Mouse (Mus musculus): ENCODE data around the gene Avil. TPM values are rescaled to one million over a fixed set of nuclear protein-coding genes. Genes with fewer than 3 reads are reported as not detected.

The Avil gene
- polyA plus RNA-seq, 1 experiment, result 0.13 TPM

- H3K79me3 ChIP-seq (ENCODE audit: low read depth), result peaks cover 46% of the 10 kb centered on the region
- TF ChIP-seq CTCF (IDR thresholded peaks at IDR 0.05; ENCODE audit: control insufficient read depth, insufficient read depth, insufficient read length) (no peak), MYOD1 (IDR thresholded peaks at IDR 0.05; ENCODE audit: control insufficient read depth, insufficient read length, low read depth) (peak; percentile 35)
- peak overlapping the region; percentile 85 for H3K4me3 ChIP-seq (ENCODE audit: insufficient read depth, poor library complexity, severe bottlenecking)
- no peaks in the 10 kb centered on the region for H3K27me3 ChIP-seq (ENCODE audit: control insufficient read depth, insufficient read depth, insufficient read length)
- H3K36me3 ChIP-seq (ENCODE audit: control insufficient read depth, insufficient read depth), result peaks cover 13% of the 10 kb centered on the region
- H3ac ChIP-seq (ENCODE audit: control insufficient read depth, insufficient read length, low read depth), result peak overlapping the region; percentile 82
- H3K79me2 ChIP-seq (ENCODE audit: control insufficient read depth, insufficient read depth), result peaks cover 52% of the 10 kb centered on the region
Measured at GRCm38 (mm10) chr10:126979121-126979635, 21.3 kb upstream of the Avil start.

- Histone ChIP-seq H3K79me2 (ENCODE audit: control insufficient read depth, insufficient read depth) (peaks cover 57% of the 10 kb centered on the region), H3K4me3 (ENCODE audit: insufficient read depth, poor library complexity, severe bottlenecking) (peak overlapping the region; percentile 85), H3K79me3 (ENCODE audit: low read depth) (peaks cover 51% of the 10 kb centered on the region), H3K27me3 (ENCODE audit: control insufficient read depth, insufficient read depth, insufficient read length) (no peaks in the 10 kb centered on the region), H3K36me3 (ENCODE audit: control insufficient read depth, insufficient read depth) (peaks cover 13% of the 10 kb centered on the region), H3ac (ENCODE audit: control insufficient read depth, insufficient read length, low read depth) (peak overlapping the region; percentile 82)
- TF ChIP-seq MYOG (IDR thresholded peaks at IDR 0.05; ENCODE audit: control insufficient read depth, extremely low read depth, insufficient read length), result no peak
Measured at GRCm38 (mm10) chr10:126979636-126980151, 20.8 kb upstream of the Avil start.

DNA sequence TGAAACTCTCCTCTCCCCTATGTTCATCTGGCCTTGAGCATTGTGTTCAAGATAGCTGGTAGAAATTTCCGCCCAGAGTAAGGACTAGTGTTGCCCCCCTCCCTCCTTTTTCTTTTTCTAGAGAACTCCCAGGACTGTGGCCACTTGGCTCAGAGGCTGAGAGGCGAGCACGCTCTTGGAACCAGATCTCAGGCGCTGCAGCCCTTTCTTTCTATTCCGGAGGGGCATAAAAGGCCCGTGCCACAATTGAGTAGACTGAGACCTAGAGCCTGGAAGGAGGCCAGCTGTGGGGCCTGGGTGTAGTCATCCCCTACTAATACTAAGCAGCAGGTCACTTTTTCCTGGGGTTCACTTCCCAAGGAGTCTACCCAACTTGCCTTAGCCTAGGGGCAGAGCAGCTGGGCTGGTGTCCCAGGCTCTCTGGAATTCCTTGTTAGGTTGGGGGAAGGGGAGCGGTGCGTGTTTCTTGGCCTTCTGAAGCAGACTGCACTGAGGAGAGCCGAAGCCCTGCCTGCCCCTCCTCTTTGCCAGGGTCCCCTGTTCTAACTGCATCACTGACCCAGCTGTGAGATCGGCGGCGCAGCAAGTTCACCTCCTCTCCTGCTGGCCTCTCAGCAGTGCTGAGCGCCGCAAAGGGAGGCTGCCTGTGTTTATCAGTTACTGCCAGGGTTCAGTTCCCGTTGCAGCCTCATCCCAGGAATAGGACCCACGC, 20.1 kb upstream of the Avil start:
- peak overlapping the region; percentile 85 for H3K4me3 ChIP-seq (ENCODE audit: insufficient read depth, poor library complexity, severe bottlenecking)

DNA sequence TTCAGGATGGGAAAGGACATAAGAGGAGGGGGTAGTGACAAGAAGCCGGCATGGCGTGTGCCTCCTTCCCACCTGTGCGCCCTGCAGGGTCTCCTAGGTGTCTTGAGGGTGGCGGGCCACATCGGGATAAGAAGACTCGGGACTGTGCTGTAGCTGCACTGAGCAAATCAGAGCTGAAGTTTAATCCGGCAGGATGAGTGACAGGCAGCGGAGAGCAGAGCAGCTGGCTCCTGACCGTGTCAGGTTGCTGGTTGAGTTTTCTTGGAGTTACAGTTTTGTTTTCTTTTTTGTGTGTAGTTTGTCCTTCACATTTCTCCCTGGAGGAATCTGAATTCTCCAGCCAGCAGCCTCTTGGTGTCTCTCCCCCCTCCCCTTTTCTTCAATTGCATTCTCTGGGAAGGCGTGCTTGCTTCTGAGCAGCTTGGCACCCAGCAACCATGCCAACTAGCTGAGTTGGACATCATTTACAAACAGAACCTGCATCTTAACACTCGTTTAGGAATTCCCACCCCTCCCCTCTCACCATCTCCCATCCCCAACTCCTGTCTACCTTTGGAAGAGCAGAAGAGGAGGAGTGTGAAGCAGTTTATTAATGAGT, 19.5 kb upstream of the Avil start:
- H3K36me3 ChIP-seq (ENCODE audit: control insufficient read depth, insufficient read depth), result peaks cover 13% of the 10 kb centered on the region
- peak overlapping the region; percentile 82 for H3ac ChIP-seq (ENCODE audit: control insufficient read depth, insufficient read length, low read depth)
- peaks cover 70% of the 10 kb centered on the region for H3K79me2 ChIP-seq (ENCODE audit: control insufficient read depth, insufficient read depth)
- peaks cover 63% of the 10 kb centered on the region for H3K79me3 ChIP-seq (ENCODE audit: low read depth)
- TF ChIP-seq CTCF (IDR thresholded peaks at IDR 0.05; ENCODE audit: control insufficient read depth, insufficient read depth, insufficient read length) (no peak), MYOD1 (IDR thresholded peaks at IDR 0.05; ENCODE audit: control insufficient read depth, insufficient read length, low read depth) (peak; percentile 92)
- peak overlapping the region; percentile 85 for H3K4me3 ChIP-seq (ENCODE audit: insufficient read depth, poor library complexity, severe bottlenecking)
- H3K27me3 ChIP-seq (ENCODE audit: control insufficient read depth, insufficient read depth, insufficient read length), result no peaks in the 10 kb centered on the region

More for the DNA sequence above, 20.1 kb upstream of the Avil start:
- Histone ChIP-seq H3K79me2 (ENCODE audit: control insufficient read depth, insufficient read depth) (peaks cover 64% of the 10 kb centered on the region), H3K27me3 (ENCODE audit: control insufficient read depth, insufficient read depth, insufficient read length) (no peaks in the 10 kb centered on the region), H3K36me3 (ENCODE audit: control insufficient read depth, insufficient read depth) (peaks cover 13% of the 10 kb centered on the region), H3K79me3 (ENCODE audit: low read depth) (peaks cover 58% of the 10 kb centered on the region), H3ac (ENCODE audit: control insufficient read depth, insufficient read length, low read depth) (peak overlapping the region; percentile 82)
- TF ChIP-seq CTCF (IDR thresholded peaks at IDR 0.05; ENCODE audit: control insufficient read depth, insufficient read depth, insufficient read length) (no peak), MYOG (IDR thresholded peaks at IDR 0.05; ENCODE audit: control insufficient read depth, extremely low read depth, insufficient read length) (no peak), FOSL1 (IDR thresholded peaks at IDR 0.05; ENCODE audit: insufficient read depth, low read length, poor library complexity, severe bottlenecking) (no peak), MAX (IDR thresholded peaks at IDR 0.05) (no peak), CEBPB (IDR thresholded peaks at IDR 0.05; ENCODE audit: low read depth) (no peak), USF1 (IDR thresholded peaks at IDR 0.05; ENCODE audit: low read depth) (no peak), MYOD1 (IDR thresholded peaks at IDR 0.05; ENCODE audit: control insufficient read depth, insufficient read length, low read depth) (no peak)

DNA sequence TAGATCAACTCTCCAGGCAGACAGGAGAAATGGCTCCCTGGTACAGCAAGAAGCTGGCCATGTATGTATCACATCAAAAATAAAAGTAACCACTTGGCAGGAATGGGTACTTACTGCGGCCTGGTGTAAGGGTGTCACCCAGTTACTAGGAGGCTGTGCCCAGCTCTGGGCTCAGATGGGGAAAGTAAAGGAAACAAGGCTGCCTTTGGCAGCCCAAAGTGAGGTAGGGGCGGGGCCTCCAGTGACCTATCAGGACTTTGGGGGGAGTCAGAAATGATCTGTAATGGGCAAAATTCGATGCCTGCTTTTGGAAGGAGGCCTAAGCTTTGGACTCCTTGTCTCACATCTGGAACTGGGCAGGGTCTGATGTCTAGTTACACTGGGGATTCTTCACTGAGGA, 18.8 kb upstream of the Avil start:
- H3K4me3 ChIP-seq (ENCODE audit: insufficient read depth, poor library complexity, severe bottlenecking), result no peak overlapping the region
- TF ChIP-seq USF1 (IDR thresholded peaks at IDR 0.05; ENCODE audit: low read depth), result no peak
- TF ChIP-seq CTCF (IDR thresholded peaks at IDR 0.05; ENCODE audit: control insufficient read depth, insufficient read depth, insufficient read length), result no peak
- TF ChIP-seq MAX (IDR thresholded peaks at IDR 0.05), result no peak
- TF ChIP-seq MYOG (IDR thresholded peaks at IDR 0.05; ENCODE audit: control insufficient read depth, extremely low read depth, insufficient read length), result no peak
- no peak for TF ChIP-seq MYOD1 (IDR thresholded peaks at IDR 0.05; ENCODE audit: control insufficient read depth, insufficient read length, low read depth)
- no peak for TF ChIP-seq FOSL1 (IDR thresholded peaks at IDR 0.05; ENCODE audit: insufficient read depth, low read length, poor library complexity, severe bottlenecking)
- no peak for TF ChIP-seq CEBPB (IDR thresholded peaks at IDR 0.05; ENCODE audit: low read depth)
- H3K27me3 ChIP-seq (ENCODE audit: control insufficient read depth, insufficient read depth, insufficient read length), result no peaks in the 10 kb centered on the region
- H3K79me3 ChIP-seq (ENCODE audit: low read depth), result peaks cover 69% of the 10 kb centered on the region
- peaks cover 77% of the 10 kb centered on the region for H3K79me2 ChIP-seq (ENCODE audit: control insufficient read depth, insufficient read depth)
- H3ac ChIP-seq (ENCODE audit: control insufficient read depth, insufficient read length, low read depth), result no peak overlapping the region
- peaks cover 13% of the 10 kb centered on the region for H3K36me3 ChIP-seq (ENCODE audit: control insufficient read depth, insufficient read depth)

DNA sequence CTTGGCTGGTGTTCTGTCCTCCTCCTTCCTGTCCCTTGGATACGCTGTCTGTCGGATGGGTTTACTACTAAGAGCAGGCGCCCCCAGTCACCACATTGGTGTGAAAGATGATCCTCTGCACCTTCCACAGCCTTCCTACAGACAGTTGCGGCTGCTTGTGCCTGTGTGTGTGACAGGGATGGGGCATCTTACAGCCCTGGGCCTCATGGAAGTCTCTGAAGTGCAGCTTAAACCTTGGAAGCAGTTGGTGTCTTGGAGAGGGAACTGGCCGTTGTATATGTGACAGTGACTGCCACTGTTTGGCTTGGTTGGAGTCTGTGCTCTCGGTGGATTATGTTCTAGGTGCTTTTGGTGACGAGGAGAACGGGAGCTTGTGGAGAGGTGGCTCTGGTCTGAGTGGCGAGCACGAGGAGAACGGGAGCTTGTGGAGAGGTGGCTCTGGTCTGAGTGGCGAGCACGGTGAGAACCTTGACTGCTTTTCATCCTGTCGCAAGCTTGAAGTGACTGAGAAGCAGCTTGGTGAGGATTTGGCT, 17.2 kb upstream of the Avil start:
- no peak overlapping the region for H3K4me3 ChIP-seq (ENCODE audit: insufficient read depth, poor library complexity, severe bottlenecking)
- TF ChIP-seq MYOG (IDR thresholded peaks at IDR 0.05; ENCODE audit: control insufficient read depth, extremely low read depth, insufficient read length), result no peak
- TF ChIP-seq CEBPB (IDR thresholded peaks at IDR 0.05; ENCODE audit: low read depth), result no peak
- no peak for TF ChIP-seq FOSL1 (IDR thresholded peaks at IDR 0.05; ENCODE audit: insufficient read depth, low read length, poor library complexity, severe bottlenecking)
- TF ChIP-seq MAX (IDR thresholded peaks at IDR 0.05), result no peak
- TF ChIP-seq MYOD1 (IDR thresholded peaks at IDR 0.05; ENCODE audit: control insufficient read depth, insufficient read length, low read depth), result no peak
- TF ChIP-seq USF1 (IDR thresholded peaks at IDR 0.05; ENCODE audit: low read depth), result no peak
- no peak for TF ChIP-seq CTCF (IDR thresholded peaks at IDR 0.05; ENCODE audit: control insufficient read depth, insufficient read depth, insufficient read length)
- peaks cover 13% of the 10 kb centered on the region for H3K36me3 ChIP-seq (ENCODE audit: control insufficient read depth, insufficient read depth)
- peaks cover 81% of the 10 kb centered on the region for H3K79me3 ChIP-seq (ENCODE audit: low read depth)
- H3ac ChIP-seq (ENCODE audit: control insufficient read depth, insufficient read length, low read depth), result no peak overlapping the region
- peaks cover 92% of the 10 kb centered on the region for H3K79me2 ChIP-seq (ENCODE audit: control insufficient read depth, insufficient read depth)
- no peaks in the 10 kb centered on the region for H3K27me3 ChIP-seq (ENCODE audit: control insufficient read depth, insufficient read depth, insufficient read length)

Measured in C2C12 (cell line).